Mouse (Mus musculus) intestine, embryonic 14.5 days (tissue): ENCODE measurements around the gene Prss8. TPM values are rescaled to one million over a fixed set of nuclear protein-coding genes. Genes with fewer than 3 reads are reported as not detected.

Experiments
- ATAC-seq: fragments of 200-750 bp; cut with Nextera tagmentation; replicated peaks from 2 replicates; pipeline ENCODE4 v1.8.0; 2017; ENCODE audit warnings: low read depth, moderate number of reproducible peaks, moderate TSS enrichment, moderate library complexity; ENCODE audit not compliant: low FRiP score, low TSS enrichment
- DNase-seq: peaks from one replicate; pipeline ENCODE4 v3.0.0-alpha.2; 2018; ENCODE audit warnings: low spot score
- H3K27ac ChIP-seq: fragments of 300-500 bp; sonication (generic); 2 replicates; pipeline ENCODE4 v1.5.1; 2014; ENCODE audit warnings: low read depth, mild to moderate bottlenecking, control low read depth
- H3K27me3 ChIP-seq: fragments of 300-500 bp; sonication (generic); replicated peaks from 2 replicates; pipeline ENCODE4 v1.6.1; 2014; ENCODE audit warnings: low read length, control low read depth; ENCODE audit not compliant: control insufficient read depth, insufficient read depth
- H3K36me3 ChIP-seq: fragments of 300-500 bp; sonication (generic); 2 replicates; pipeline ENCODE4 v1.6.1; 2014; ENCODE audit warnings: low read length, control low read depth; ENCODE audit not compliant: control insufficient read depth, insufficient read depth
- H3K4me1 ChIP-seq: fragments of 300-500 bp; sonication (generic); replicated peaks from 2 replicates; pipeline ENCODE4 v1.6.1; 2014; ENCODE audit warnings: low read length, control low read depth, mixed read lengths; ENCODE audit not compliant: control insufficient read depth, insufficient read depth
- H3K4me2 ChIP-seq: fragments of 300-500 bp; sonication (generic); 2 replicates; pipeline ENCODE4 v1.6.1; 2014; ENCODE audit warnings: low read length
- H3K4me3 ChIP-seq: fragments of 300-500 bp; sonication (generic); 2 replicates; pipeline ENCODE4 v1.5.1; 2014; ENCODE audit warnings: low read depth, low read length, control low read depth, mixed read lengths
- H3K9ac ChIP-seq: fragments of 300-500 bp; sonication (generic); 2 replicates; pipeline ENCODE4 v1.6.1; 2014; ENCODE audit warnings: mild to moderate bottlenecking, low read length
- H3K9me3 ChIP-seq: fragments of 300-500 bp; sonication (generic); 2 replicates; pipeline ENCODE4 v1.6.1; 2016; ENCODE audit warnings: low read length, control low read depth; ENCODE audit not compliant: control insufficient read depth
- WGBS: fragments of 180-500 bp; shearing (Covaris S2); extraction: QIAGEN DNeasy Blood & Tissue Kit; methylation state at CpG from one replicate; pipeline ENCODE4 v1.1.7; 2014; 5-methylcytosine and 5-hydroxymethylcytosine counted together
- polyA plus RNA-seq: library from polyadenylated mRNA; unstranded; fragments of >200 nt; fragmentation: Nextera tagmentation; extraction: Ambion mirVana; gene quantifications from 2 replicates; pipeline ENCODE4 v1.2.1, GENCODE M21; 2014

Gene Prss8
- polyA plus RNA-seq = 39.8 and 41.6 TPM in 2 replicates

GRCm38 (mm10) chr7:127929923-127930322, at the start of gene Prss8:
Prss8 (minus strand) TSS chr7:127930104.
- WGBS = 10% methylated on average over 6 of the region's 6 CpGs
- Histone ChIP-seq H3K4me1 (peaks cover 9% of the 10 kb centered on the region), H3K9me3 (no peaks in the 10 kb centered on the region), H3K4me2 (peak within 1 kb of the TSS; percentile 40), H3K9ac (peak within 1 kb of the TSS; percentile 43), H3K4me3 (peak within 1 kb of the TSS; percentile 37), H3K27me3 (peaks cover 6% of the 10 kb centered on the region; the same call in 1 of the 2 replicates), H3K36me3 (peaks cover 20% of the 10 kb centered on the region), H3K27ac (peak within 1 kb of the TSS; percentile 20; the same call in 1 of the 2 replicates)
- peak; percentile 61 for DNase-seq
- 0 out of 2 replicates have a peak, but pooled peaks have one; percentile 29 for ATAC-seq

- WGBS = 97% methylated on average over 2 of the region's 2 CpGs
Measured at GRCm38 (mm10) chr7:127978856-127979255, 49.0 kb upstream of the Prss8 start.

GRCm38 (mm10) chr7:127974413-127974930, 44.6 kb upstream of the Prss8 start:
- H3K4me1 ChIP-seq = peaks cover 7% of the 10 kb centered on the region
- H3K36me3 ChIP-seq = peaks cover 100% of the 10 kb centered on the region
- no peak overlapping the region for H3K9ac ChIP-seq
- no peaks in the 10 kb centered on the region for H3K27me3 ChIP-seq
- H3K9me3 ChIP-seq = no peaks in the 10 kb centered on the region
- ATAC-seq = no peak
- no peak for DNase-seq
- no peak overlapping the region for H3K4me2 ChIP-seq
- 82% methylated on average over 2 of the region's 2 CpGs for WGBS
- H3K27ac ChIP-seq = no peak overlapping the region
- H3K4me3 ChIP-seq = no peak overlapping the region

More at GRCm38 (mm10) chr7:127978856-127979255, 49.0 kb upstream of the Prss8 start:
- H3K4me1 ChIP-seq = no peaks in the 10 kb centered on the region
- H3K4me3 ChIP-seq = no peak overlapping the region
- H3K9ac ChIP-seq = no peak overlapping the region
- ATAC-seq (no peak), DNase-seq (no peak)
- H3K9me3 ChIP-seq = no peaks in the 10 kb centered on the region
- no peaks in the 10 kb centered on the region for H3K27me3 ChIP-seq
- H3K4me2 ChIP-seq = no peak overlapping the region
- no peak overlapping the region for H3K27ac ChIP-seq
- H3K36me3 ChIP-seq = peaks cover 100% of the 10 kb centered on the region

DNA sequence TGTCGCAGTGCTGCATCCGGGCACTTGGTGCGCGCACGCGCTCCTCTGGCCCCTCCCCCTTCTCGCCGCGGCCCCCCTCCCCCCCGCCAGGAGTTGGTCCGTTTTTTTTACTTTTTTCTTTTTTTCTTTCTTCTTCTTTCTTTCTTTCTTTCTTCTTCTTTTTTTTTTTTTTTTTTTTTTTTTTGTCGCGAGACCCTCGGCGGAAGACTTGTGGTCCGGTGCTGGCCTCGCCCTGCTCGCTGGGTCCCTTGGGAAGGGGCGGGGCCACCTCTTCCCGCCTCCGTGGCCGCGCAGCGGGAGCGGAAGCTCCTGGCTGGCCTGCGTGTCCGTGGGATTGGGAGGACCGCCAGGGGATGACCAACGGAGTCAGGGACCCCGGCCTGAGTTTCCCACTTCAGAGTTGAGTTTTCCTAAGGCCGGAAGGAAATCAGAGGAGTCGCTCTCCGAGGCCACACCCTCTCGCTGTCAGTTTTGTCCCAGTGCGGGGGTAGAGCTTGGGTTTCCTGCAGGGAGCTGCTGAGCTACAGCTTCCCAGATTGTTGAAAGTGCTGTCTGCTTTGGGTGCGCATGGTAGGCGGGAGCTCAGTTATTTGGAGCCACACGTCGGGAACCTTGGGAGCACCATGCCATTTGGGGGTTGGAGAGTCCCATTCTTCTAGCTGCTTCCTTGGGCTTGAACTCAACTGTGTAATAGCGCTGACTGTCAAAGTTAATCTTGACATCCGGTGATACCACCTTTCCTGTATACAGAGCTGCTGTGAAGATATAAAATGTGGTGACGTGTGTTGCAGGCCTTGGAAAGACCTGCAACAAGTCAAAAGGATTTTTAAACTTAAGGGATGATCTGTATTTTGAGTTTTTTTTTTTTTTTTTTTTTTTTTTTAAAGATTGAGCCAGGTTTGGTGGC, 38.3 kb upstream of the Prss8 start:
- WGBS = under 1% methylated on average over 41 of the region's 42 CpGs
- ATAC-seq = peak; percentile 42; the same call in 1 of the 2 replicates

GRCm38 (mm10) chr7:127967004-127967921, 37.4 kb upstream of the Prss8 start, which contains the start of gene Fus:
Fus (plus strand) TSS chr7:127967457.
- H3K27ac ChIP-seq = peak within 1 kb of the TSS; percentile 97
- peak; percentile 100 for DNase-seq
- ATAC-seq = peak; percentile 93

More for the DNA sequence above, 38.3 kb upstream of the Prss8 start:
- Histone ChIP-seq H3K36me3 (peaks cover 43% of the 10 kb centered on the region), H3K4me2 (peak overlapping the region; percentile 87), H3K4me3 (peak overlapping the region; percentile 96), H3K27ac (peak overlapping the region; percentile 97), H3K4me1 (peaks cover 20% of the 10 kb centered on the region), H3K9me3 (no peaks in the 10 kb centered on the region), H3K27me3 (no peaks in the 10 kb centered on the region), H3K9ac (peak overlapping the region; percentile 100)
- DNase-seq = peak; percentile 87

DNA sequence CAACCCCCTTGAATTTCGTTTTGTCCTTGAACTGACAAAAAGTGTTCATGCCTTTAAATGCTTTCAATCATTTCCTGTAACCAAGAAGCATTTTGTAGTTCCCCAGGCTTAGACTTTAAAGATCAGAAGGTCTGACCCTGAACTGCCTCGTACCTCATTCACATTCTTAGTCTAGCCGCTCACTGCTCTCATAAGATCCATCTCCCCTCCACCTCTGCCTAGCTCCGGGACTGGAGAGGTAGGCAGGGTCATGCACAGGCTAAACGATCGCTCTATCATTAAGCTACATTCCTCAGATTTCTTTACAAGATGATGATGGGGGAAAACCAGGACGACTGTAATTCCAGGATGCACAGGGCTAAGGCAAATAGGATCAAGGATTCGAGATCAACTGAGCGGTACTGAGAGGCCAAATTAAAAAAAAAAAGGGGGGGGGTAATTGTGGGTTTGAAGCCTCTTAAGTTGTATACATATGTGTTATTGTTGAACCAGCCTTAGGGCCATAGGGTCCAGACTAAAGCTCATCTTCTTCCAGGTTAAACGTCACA, 36.5 kb upstream of the Prss8 start:
- Histone ChIP-seq H3K9ac (peak overlapping the region; percentile 100), H3K27ac (peak overlapping the region; percentile 97), H3K36me3 (peaks cover 26% of the 10 kb centered on the region), H3K4me1 (peaks cover 20% of the 10 kb centered on the region), H3K4me2 (peak overlapping the region; percentile 64), H3K9me3 (no peaks in the 10 kb centered on the region), H3K27me3 (no peaks in the 10 kb centered on the region), H3K4me3 (peak overlapping the region; percentile 96)
- ATAC-seq (no peak), DNase-seq (peak; percentile 63)
- WGBS = 7% methylated on average over 10 of the region's 10 CpGs

More at GRCm38 (mm10) chr7:127967004-127967921, 37.4 kb upstream of the Prss8 start, which contains the start of gene Fus:
- Histone ChIP-seq H3K36me3 (peaks cover 34% of the 10 kb centered on the region), H3K4me2 (peak within 1 kb of the TSS; percentile 87), H3K9ac (peak within 1 kb of the TSS; percentile 100), H3K4me3 (peak within 1 kb of the TSS; percentile 96), H3K9me3 (no peaks in the 10 kb centered on the region), H3K4me1 (peaks cover 20% of the 10 kb centered on the region), H3K27me3 (no peaks in the 10 kb centered on the region)
- WGBS = under 1% methylated on average over 88 of the region's 92 CpGs

- H3K9ac ChIP-seq = no peak overlapping the region
- H3K27ac ChIP-seq = no peak overlapping the region
- ATAC-seq = no peak
- no peak for DNase-seq
- H3K9me3 ChIP-seq = no peaks in the 10 kb centered on the region
- no peaks in the 10 kb centered on the region for H3K27me3 ChIP-seq
- no peak overlapping the region for H3K4me3 ChIP-seq
- H3K4me1 ChIP-seq = no peaks in the 10 kb centered on the region
- H3K4me2 ChIP-seq = no peak overlapping the region
- H3K36me3 ChIP-seq = no peaks in the 10 kb centered on the region
- WGBS = 59% methylated on average over 5 of the region's 5 CpGs
Measured at GRCm38 (mm10) chr7:127959364-127959763, 29.5 kb upstream of the Prss8 start.
